15 mouse cellular contexts compared by ENCODE assay signal in the genomic region with DNA sequence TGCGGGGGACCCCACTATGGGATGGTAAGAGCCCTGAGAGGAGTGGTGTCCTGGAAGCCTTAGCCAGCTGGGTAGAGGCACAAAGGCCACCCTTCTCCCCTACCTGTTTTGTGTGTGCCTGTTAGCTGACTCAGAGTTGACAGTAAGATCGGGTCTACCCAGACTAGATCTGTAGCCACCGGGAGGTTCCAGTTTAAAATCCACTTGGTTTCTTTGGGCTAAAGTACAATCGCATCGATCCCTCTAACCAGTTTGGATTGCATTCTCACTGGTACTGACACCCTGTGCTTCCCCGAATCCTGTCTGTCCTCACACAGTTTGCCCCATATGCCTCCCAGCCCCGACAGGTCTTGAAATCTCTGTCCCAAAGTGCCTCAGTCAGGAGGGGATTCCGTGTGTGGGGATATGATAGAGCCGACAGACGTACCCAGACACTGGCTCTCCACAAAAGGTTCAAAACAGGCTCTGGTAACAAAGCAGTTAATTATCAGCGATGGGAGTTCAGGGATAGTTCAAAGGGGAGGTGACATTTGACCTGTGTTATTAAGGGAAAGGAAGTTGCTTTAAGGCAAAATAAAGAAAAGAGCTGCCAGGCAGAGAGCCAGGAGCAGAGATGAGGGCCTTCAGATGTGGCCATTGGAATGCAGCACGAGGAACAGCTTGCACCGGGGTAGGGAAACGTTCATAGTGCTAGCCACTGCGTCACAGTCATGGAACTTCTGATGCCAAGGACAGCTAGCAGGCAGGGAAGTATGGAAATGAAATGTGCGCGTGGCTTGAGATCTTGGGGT.
A peak's percentile ranks its signal among the peaks of the same experiment; 100 is the strongest.
DNase-seq lines count a peak whose midpoint lies in the region; ATAC-seq and TF ChIP-seq lines count a peak whose summit lies in the region.
"Had no signal": no experiment of that assay in that cellular context is flagged by ENCODE, and none has a peak within 500 bp of the region (broad histone marks: within the 10 kb centered on the region; RNA-seq: fewer than 3 reads in every experiment).

No protein-coding gene starts in this region.

- H3K4me3 ChIP-seq in kidney, postnatal 0 days (replicated peaks; ENCODE audit: low read depth, low read length) = no peak overlapping the region
- H3K4me3 ChIP-seq in liver, embryonic 15.5 days (replicated peaks) = no peak overlapping the region
- H3K4me3 ChIP-seq: intestine, embryonic 15.5 days; limb, embryonic 15.5 days; midbrain, embryonic 13.5 days had no signal

- H3K27ac ChIP-seq in kidney, postnatal 0 days = no peak overlapping the region
- peak overlapping the region; percentile 41; the same call in 1 of the 2 replicates for H3K27ac ChIP-seq in liver, embryonic 15.5 days (replicated peaks)
- H3K27ac ChIP-seq: intestine, embryonic 15.5 days; limb, embryonic 15.5 days; midbrain, embryonic 13.5 days had no signal

- WGBS in kidney, postnatal 0 days = 48% methylated on average over 17 of the region's 17 CpGs
- 53% methylated on average over 17 of the region's 17 CpGs for WGBS in liver, embryonic 15.5 days (ENCODE audit: insufficient replicate concordance)

- peak; percentile 37 for DNase-seq in ovary, adult 18-20 months (ENCODE audit: low spot score)
- no peak for DNase-seq in ovary, postnatal 36 days (ENCODE audit: low spot score)
- DNase-seq in kidney, postnatal 0 days (ENCODE audit: low spot score) = peak; percentile 69
- peak; percentile 51 for DNase-seq in yolk sac, embryonic 10.5 days (ENCODE audit: low spot score)
- DNase-seq in adipocyte (ENCODE audit: low spot score) = no peak
- DNase-seq in gastrocnemius, postnatal 4 days (ENCODE audit: low spot score in 2 of 2) = no peak
- DNase-seq: cerebellum, adult 9-11 months; gastrocnemius, postnatal 36 days; heart, postnatal 36 days; right cerebral cortex, postnatal 25 days had no signal

- no peaks in the 10 kb centered on the region for H3K27me3 ChIP-seq in kidney, postnatal 0 days (ENCODE audit: insufficient read depth, low read length)
- H3K27me3 ChIP-seq in liver, embryonic 15.5 days = no peaks in the 10 kb centered on the region
- H3K27me3 ChIP-seq: intestine, embryonic 15.5 days; limb, embryonic 15.5 days; midbrain, embryonic 13.5 days had no signal

- H3K9me3 ChIP-seq in kidney, postnatal 0 days (replicated peaks; ENCODE audit: low read length) = no peaks in the 10 kb centered on the region
- no peaks in the 10 kb centered on the region for H3K9me3 ChIP-seq in liver, embryonic 15.5 days (replicated peaks)
- H3K9me3 ChIP-seq: intestine, embryonic 15.5 days; limb, embryonic 15.5 days; midbrain, embryonic 13.5 days had no signal

- no peaks in the 10 kb centered on the region for H3K36me3 ChIP-seq in kidney, postnatal 0 days (ENCODE audit: insufficient read depth, low read length)
- H3K36me3 ChIP-seq in liver, embryonic 15.5 days (replicated peaks) = no peaks in the 10 kb centered on the region
- H3K36me3 ChIP-seq: intestine, embryonic 15.5 days; limb, embryonic 15.5 days; midbrain, embryonic 13.5 days had no signal

- H3K4me1 ChIP-seq in kidney, postnatal 0 days (replicated peaks; ENCODE audit: insufficient read depth, low read length) = peaks cover 10% of the 10 kb centered on the region; the same call in 1 of the 2 replicates
- no peaks in the 10 kb centered on the region for H3K4me1 ChIP-seq in liver, embryonic 15.5 days (replicated peaks)

- no peak overlapping the region for H3K4me2 ChIP-seq in kidney, postnatal 0 days (ENCODE audit: low read length)
- peak overlapping the region; percentile 25; the same call in 1 of the 2 replicates for H3K4me2 ChIP-seq in liver, embryonic 15.5 days
- H3K4me2 ChIP-seq: intestine, embryonic 15.5 days; limb, embryonic 15.5 days; midbrain, embryonic 13.5 days had no signal

- no peak for TF ChIP-seq CTCF in kidney, postnatal 0 days (IDR thresholded peaks at IDR 0.05; ENCODE audit: low read depth)

- no peak overlapping the region for H3K9ac ChIP-seq in kidney, postnatal 0 days (ENCODE audit: low read depth, low read length)
- H3K9ac ChIP-seq in liver, embryonic 15.5 days = no peak overlapping the region
- H3K9ac ChIP-seq: intestine, embryonic 15.5 days; limb, embryonic 15.5 days; midbrain, embryonic 13.5 days had no signal

- ATAC-seq in kidney, postnatal 0 days (replicated peaks; ENCODE audit: low FRiP score, low read depth) = no peak
- ATAC-seq in liver, embryonic 15.5 days (ENCODE audit: insufficient read depth) = peak; percentile 45
- ATAC-seq: forebrain, embryonic 16.5 days; intestine, embryonic 15.5 days; midbrain, embryonic 13.5 days had no signal

Comparison
In these comparisons a context has a peak if more than half of its experiments do, and no peak if none do; other contexts are left out.
1. DNase-seq: peak in ovary, adult 18-20 months (single experiment), kidney, postnatal 0 days (single experiment) and yolk sac, embryonic 10.5 days (single experiment); none in ovary, postnatal 36 days (single experiment), adipocyte (single experiment) and gastrocnemius, postnatal 4 days (0 of 2).